Mouse (Mus musculus) spleen, adult 2 months (tissue): ENCODE measurements at regions not wholly inside any gene's neighbourhood (a gene's known extent, or its start where the extent isn't known, plus 50 kb on each side); places are given as distances from the start of the nearest gene placed in this dataset.

Source experiments
- DNase-seq, 2 experiments: peaks; one replicate each; pipeline versions ENCODE4 v3.0.0 to v3.0.0-alpha.2; 2012 to 2021; ENCODE audit warnings: low spot score in 2 of 2, low read depth in 1 of 2
- H3K27ac ChIP-seq: fragments of 200-500 bp; 2 replicates; pipeline ENCODE4 v1.5.1; 2012; ENCODE audit warnings: low read length, inconsistent platforms; ENCODE audit not compliant: insufficient read depth
- H3K27me3 ChIP-seq: fragments of 200-500 bp; 2 replicates; pipeline ENCODE4 v1.6.1; 2012; ENCODE audit warnings: mild to moderate bottlenecking, moderate library complexity, low read length, inconsistent platforms; ENCODE audit not compliant: control insufficient read depth, insufficient read depth
- H3K36me3 ChIP-seq: fragments of 200-500 bp; 2 replicates; pipeline ENCODE4 v1.6.1; 2012; ENCODE audit warnings: mild to moderate bottlenecking, low read length, inconsistent platforms; ENCODE audit not compliant: control insufficient read depth, insufficient read depth
- H3K4me1 ChIP-seq: fragments of 200-500 bp; 2 replicates; pipeline ENCODE4 v1.6.1; 2011; ENCODE audit warnings: inconsistent platforms; ENCODE audit not compliant: control insufficient read depth, insufficient read depth, insufficient read length
- H3K4me3 ChIP-seq: fragments of 200-500 bp; 2 replicates; pipeline ENCODE4 v1.5.1; 2011; ENCODE audit warnings: mild to moderate bottlenecking, inconsistent platforms; ENCODE audit not compliant: insufficient read depth, insufficient read length; ENCODE audit errors: extremely low read depth
- CTCF ChIP-seq: fragments of 200-500 bp; IDR thresholded peaks from 2 replicates; pipeline ENCODE4 v1.5.1; 2011; ENCODE audit warnings: mild to moderate bottlenecking, inconsistent platforms; ENCODE audit not compliant: insufficient read depth, insufficient read length, insufficient replicate concordance; ENCODE audit errors: extremely low read depth
- POLR2A ChIP-seq: fragments of 200-500 bp; IDR thresholded peaks from 2 replicates; pipeline ENCODE4 v1.6.1; 2011; ENCODE audit warnings: low read depth, low read length, inconsistent platforms
- WGBS: fragments of 180-500 bp; shearing (Covaris S2); methylation state at CpG from one replicate; pipeline ENCODE4 v1.1.7; 2018; 5-methylcytosine and 5-hydroxymethylcytosine counted together

DNA sequence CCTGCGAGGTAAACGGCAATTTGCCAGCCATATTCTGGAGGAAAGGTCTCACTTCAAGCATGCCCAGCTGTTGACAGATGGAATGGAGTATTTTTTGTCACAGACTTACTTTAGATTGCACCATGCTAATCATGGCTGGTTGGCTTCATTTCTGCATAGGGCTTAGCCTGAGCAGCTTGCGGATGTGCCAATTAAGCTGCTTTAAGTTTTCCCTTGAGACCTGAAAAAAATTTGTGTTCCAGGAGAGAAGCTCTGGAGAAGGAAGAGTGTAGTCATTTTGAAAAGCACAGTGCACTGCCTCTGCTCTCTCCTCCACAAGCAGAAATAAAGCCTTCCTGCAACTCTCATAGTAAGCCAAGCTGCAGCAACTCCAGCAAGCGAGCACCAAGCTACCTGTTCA lies 182.8 kb upstream of the Pitrm1 start:
- H3K4me3 ChIP-seq, result no peak overlapping the region
- DNase-seq, result no peak
- TF ChIP-seq POLR2A, result no peak
- no peak for TF ChIP-seq CTCF
- H3K27ac ChIP-seq, result no peak overlapping the region
- 90% methylated on average over 4 of the region's 4 CpGs for WGBS
- no peaks in the 10 kb centered on the region for H3K27me3 ChIP-seq
- no peaks in the 10 kb centered on the region for H3K36me3 ChIP-seq
- no peaks in the 10 kb centered on the region for H3K4me1 ChIP-seq

DNA sequence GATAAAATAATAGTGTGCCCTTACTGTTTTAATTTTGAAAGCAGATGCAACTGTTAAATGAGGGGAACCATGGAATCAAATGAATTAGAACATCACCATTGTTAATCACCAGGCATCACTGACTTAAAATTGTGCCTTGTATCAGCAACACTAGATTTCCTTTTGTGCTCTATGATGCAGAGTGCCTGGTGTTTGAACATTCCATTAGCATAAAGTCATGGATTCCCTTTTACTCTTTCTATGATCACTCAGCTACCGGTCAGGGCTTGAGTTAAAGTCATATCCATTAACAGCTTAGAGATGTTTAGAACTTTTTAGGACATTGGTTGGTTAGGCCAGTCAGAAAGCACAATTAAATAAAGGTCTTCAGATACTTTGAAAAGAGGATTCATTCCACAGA lies 180.3 kb upstream of the Pitrm1 start:
- WGBS, result 86% methylated on average over 1 of the region's 1 CpGs

DNA sequence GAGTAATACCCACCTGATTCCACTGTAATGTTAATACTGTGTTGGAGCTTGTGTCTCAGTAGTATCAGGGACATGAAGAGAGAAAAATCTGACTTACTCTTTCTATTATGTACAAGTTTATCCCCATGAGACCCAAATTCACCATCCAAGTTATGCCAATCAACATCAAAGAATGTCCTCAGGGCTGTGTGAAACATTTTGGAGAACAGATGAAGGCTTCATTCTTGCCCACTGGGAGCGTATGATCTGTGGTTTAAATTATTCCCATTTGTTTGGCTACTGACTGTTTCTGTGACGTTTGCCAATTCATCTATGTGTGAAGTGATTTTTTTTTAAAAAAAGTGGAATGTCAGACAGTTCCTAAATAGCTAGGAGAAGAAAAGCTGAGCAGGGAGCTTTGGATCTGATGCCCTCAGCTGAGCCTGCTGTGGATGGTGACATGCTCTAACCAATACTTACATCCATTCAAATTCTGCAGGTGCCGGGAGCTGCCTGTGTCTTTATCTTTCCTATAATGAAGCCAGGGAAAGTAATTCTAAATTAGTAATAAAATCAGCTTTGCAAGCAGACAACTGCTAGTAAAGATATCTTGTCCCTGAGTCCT lies 173.3 kb upstream of the Pitrm1 start:
- no peak for DNase-seq
- no peaks in the 10 kb centered on the region for H3K36me3 ChIP-seq
- WGBS, result 84% methylated on average over 3 of the region's 3 CpGs
- no peak overlapping the region for H3K4me3 ChIP-seq
- no peaks in the 10 kb centered on the region for H3K27me3 ChIP-seq
- no peak overlapping the region for H3K27ac ChIP-seq
- TF ChIP-seq CTCF, result no peak
- no peak for TF ChIP-seq POLR2A
- no peaks in the 10 kb centered on the region for H3K4me1 ChIP-seq

More for the DNA sequence above, 180.3 kb upstream of the Pitrm1 start:
- no peak for DNase-seq
- TF ChIP-seq POLR2A (no peak), CTCF (no peak)
- no peaks in the 10 kb centered on the region for H3K36me3 ChIP-seq
- no peaks in the 10 kb centered on the region for H3K4me1 ChIP-seq
- H3K4me3 ChIP-seq, result no peak overlapping the region
- no peaks in the 10 kb centered on the region for H3K27me3 ChIP-seq
- no peak overlapping the region for H3K27ac ChIP-seq

DNA sequence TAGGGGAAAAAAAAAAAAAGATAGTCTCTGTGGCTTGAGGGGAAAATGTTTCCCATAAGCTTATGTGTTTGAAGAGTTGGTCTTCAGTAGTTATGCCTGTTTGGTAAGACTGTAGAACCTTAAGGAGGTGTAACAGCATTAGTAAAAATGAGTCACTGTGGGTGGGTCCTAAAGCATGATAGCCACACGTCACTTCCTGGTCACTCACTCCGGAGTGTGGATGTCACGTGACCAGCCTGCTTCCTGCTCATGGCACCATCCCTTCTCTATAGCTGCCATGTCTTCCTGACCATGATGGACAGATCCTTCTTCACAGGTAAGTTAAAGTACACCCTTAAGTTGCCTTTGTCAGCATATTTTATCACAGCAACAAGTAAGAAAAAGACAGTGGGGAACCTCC lies 170.0 kb upstream of the Pitrm1 start:
- 84% methylated on average over 3 of the region's 3 CpGs for WGBS

DNA sequence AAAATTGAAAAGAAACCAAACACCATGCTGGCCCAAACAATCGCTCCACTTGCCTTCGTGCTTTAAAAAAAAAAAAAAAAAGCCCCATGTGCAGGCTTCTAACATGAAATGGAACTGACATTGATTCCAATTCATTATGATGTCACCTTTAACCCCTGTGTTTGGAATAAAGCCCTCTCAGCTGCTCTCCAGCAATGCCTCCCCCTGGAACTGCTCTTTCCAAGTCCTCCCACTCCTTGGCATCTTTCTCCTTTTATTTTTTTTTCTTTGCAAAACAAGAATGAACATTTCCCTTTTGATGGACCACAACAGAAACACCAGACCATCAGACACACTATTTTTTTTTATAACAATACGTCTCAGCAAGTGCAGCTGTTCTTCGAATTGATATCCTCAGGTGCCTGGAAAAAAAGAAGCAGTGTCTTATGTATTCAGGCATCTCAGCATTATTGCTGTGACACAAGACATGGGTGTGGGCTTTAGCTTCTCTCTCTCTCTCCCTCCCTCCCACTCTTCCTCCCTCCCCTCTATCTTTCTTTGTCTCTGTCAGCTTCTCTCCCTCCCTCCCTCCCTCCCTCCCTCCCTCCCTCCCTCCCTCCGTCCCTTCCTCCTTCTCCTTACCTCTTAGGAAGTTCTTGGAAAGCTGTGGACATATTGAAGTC lies 152.3 kb upstream of the Pitrm1 start:
- Histone ChIP-seq H3K36me3 (no peaks in the 10 kb centered on the region), H3K27me3 (no peaks in the 10 kb centered on the region), H3K27ac (no peak overlapping the region), H3K4me3 (no peak overlapping the region), H3K4me1 (no peaks in the 10 kb centered on the region)
- TF ChIP-seq POLR2A (no peak), CTCF (no peak)
- no peak for DNase-seq
- 80% methylated on average over 5 of the region's 5 CpGs for WGBS

More for the DNA sequence above, 170.0 kb upstream of the Pitrm1 start:
- TF ChIP-seq POLR2A (no peak), CTCF (no peak)
- Histone ChIP-seq H3K4me1 (no peaks in the 10 kb centered on the region), H3K4me3 (no peak overlapping the region), H3K27me3 (no peaks in the 10 kb centered on the region), H3K36me3 (no peaks in the 10 kb centered on the region), H3K27ac (no peak overlapping the region)
- DNase-seq, result no peak

DNA sequence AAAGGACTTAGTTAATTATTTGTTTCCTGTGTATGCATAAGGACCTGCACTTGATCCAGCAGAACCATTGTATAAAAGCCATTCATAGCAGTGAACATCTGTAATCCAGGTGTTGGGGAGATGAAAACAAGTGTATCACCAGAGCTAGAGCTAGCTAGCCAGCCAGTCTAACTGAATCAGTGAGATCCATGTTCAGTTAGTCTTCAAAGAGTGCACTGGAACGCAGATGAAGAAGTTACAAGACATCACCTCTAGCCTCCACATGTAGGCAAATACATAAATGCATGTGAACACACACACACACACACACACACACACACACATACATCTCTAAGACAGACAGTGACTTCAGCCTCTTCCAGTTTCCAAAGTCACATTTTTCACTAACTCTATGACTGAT lies 150.3 kb upstream of the Pitrm1 start:
- no peaks in the 10 kb centered on the region for H3K27me3 ChIP-seq
- H3K27ac ChIP-seq, result no peak overlapping the region
- DNase-seq, result no peak
- H3K4me3 ChIP-seq, result no peak overlapping the region
- no peaks in the 10 kb centered on the region for H3K4me1 ChIP-seq
- no peaks in the 10 kb centered on the region for H3K36me3 ChIP-seq
- no peak for TF ChIP-seq CTCF
- no peak for TF ChIP-seq POLR2A
- WGBS, result 83% methylated on average over 1 of the region's 1 CpGs

DNA sequence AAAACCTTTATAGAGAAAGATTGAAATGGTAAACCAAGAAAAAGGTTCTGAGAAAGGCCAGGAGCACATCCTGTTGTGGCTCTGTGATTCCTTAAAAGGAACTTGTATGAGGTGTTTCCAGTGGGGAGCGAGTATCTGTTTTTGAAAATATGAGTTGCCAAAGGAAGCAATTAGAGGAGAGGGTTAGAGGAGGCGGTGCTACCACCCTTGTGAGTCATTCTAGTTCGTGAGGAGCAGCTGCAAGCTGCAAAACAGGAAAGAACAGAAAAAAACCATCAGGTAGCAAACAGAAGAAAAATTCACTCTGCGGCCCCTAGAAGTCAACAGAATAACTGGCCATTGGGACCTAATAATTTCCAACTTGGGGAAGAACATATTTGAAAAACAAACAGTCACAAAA lies 116.1 kb upstream of the Pitrm1 start:
- no peaks in the 10 kb centered on the region for H3K36me3 ChIP-seq
- 53% methylated on average over 4 of the region's 4 CpGs for WGBS
- H3K27me3 ChIP-seq, result no peaks in the 10 kb centered on the region
- H3K4me3 ChIP-seq, result no peak overlapping the region
- no peaks in the 10 kb centered on the region for H3K4me1 ChIP-seq
- DNase-seq, result no peak
- no peak for TF ChIP-seq POLR2A
- TF ChIP-seq CTCF, result no peak
- no peak overlapping the region for H3K27ac ChIP-seq
